Mouse (Mus musculus): ENCODE results near the gene Gm6351. TPM values are rescaled to one million over a fixed set of nuclear protein-coding genes. Genes with fewer than 3 reads are reported as not detected.

Gene Gm6351
- not detected in 4 replicates for total RNA-seq (2023; ENCODE audit: inconsistent age)

DNA sequence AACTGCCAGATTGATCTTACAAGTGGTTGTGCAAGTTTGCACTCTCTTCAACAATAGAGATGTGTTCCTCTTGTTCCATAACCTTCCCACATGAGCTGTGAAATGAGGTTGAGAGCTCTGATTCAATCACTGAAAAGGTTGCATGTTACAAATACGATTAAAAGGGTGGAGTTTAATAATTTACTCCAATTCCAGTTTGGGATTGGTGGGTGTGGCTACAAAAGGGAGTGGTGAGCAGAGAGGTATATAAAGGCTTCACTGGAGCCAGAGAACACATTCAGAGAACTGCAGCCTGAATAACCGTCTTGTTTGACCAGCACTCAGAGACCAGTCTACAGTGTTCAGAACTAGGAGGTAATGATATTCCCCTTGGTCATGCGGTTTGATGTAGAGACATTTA, at the start of gene Gm6351:
Gene Gm6351, plus strand, starts transcription at position 301 of the 400 bp plus-strand sequence.

DNA sequence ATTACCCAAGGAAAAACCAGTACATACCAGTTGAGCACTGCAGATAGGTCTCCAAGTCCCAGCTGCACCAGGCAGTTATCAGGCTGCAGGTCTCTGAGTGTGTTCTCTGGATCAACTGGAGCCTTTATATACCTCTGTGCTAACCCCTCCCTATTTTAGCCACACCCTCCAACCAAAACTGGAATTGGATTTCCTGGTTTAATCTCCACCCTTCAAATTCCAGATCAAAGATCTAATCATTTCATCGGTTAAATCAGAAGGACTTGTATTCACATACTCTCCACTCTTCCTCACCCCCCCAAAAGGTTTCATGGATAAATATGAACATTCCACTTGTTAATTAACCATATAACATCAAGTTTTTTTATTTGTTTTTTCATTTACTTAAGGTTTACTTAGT, 5.7 kb upstream of the Gm6351 start, which contains the start of gene BC061212:
Gene BC061212, minus strand, starts transcription at position 101 of the 400 bp plus-strand sequence.

Other genes starting within 250 kb of the Gm6351 start
- gene Gm7792, start 232.6 kb upstream of the Gm6351 start, total RNA-seq (2023; ENCODE audit: inconsistent age) = not detected in 4 replicates
- not detected in 4 replicates for gene Gm16429, start 147.3 kb upstream of the Gm6351 start, total RNA-seq (2023; ENCODE audit: inconsistent age)
- gene BC061212, start 5.8 kb upstream of the Gm6351 start, total RNA-seq (2023; ENCODE audit: inconsistent age) = not detected in 4 replicates
- gene Gm3106, start 141.6 kb downstream of the Gm6351 start, total RNA-seq (2023; ENCODE audit: inconsistent age) = not detected in 4 replicates
- gene A430089I19Rik, start 230.4 kb downstream of the Gm6351 start, total RNA-seq (2023; ENCODE audit: inconsistent age) = not detected in 4 replicates
- not detected in 4 replicates for gene Gm6502, start 238.1 kb downstream of the Gm6351 start, total RNA-seq (2023; ENCODE audit: inconsistent age)

Data from B cell, adult (primary cell).